Mouse (Mus musculus): ENCODE results near the gene Nav3. TPM values are rescaled to one million over a fixed set of nuclear protein-coding genes. Genes with fewer than 3 reads are reported as not detected.

The Nav3 gene
- polyA plus RNA-seq, 1 experiment from 2014 or later = 4.0 TPM

DNA sequence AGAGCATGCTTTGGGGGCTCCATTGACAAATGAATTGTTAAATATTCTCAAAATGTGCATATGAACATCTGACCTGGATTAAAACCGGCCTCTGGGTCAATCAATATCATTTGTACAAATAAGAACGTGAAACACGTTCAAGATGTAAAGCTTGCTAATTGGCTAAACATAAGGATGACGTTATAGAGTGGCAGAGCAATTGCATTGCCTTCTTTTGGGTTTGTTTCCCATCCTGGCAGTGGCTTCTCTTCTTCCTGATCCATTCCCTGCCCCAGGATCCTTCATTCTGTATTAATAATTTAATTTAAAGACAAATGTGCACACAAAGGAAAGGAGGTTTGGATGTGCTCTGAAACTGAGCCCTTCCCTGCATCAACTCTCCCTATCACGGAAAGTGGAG lies 2.4 kb downstream of the Nav3 start:
- no peak overlapping the region for H3K9ac ChIP-seq (ENCODE audit: low read length)
- no peak overlapping the region for H3K27ac ChIP-seq (ENCODE audit: low read depth, low read length)
- H3K27me3 ChIP-seq (ENCODE audit: control insufficient read depth, insufficient read depth, low read length) = peaks cover 2% of the 10 kb centered on the region; the same call in 1 of the 2 replicates
- no peaks in the 10 kb centered on the region for H3K4me1 ChIP-seq (replicated peaks; ENCODE audit: control insufficient read depth, insufficient read depth, low read length)
- H3K9me3 ChIP-seq (ENCODE audit: control insufficient read depth, low read length) = no peaks in the 10 kb centered on the region
- DNase-seq (ENCODE audit: low spot score) (no peak), ATAC-seq (replicated peaks; ENCODE audit: low FRiP score) (no peak)
- H3K4me2 ChIP-seq (ENCODE audit: low read depth, low read length, severe bottlenecking) = no peak overlapping the region
- H3K4me3 ChIP-seq (ENCODE audit: low read depth, low read length) = no peak overlapping the region
- whole genome bisulfite sequencing = 69% methylated on average over 5 of the region's 5 CpGs
- no peaks in the 10 kb centered on the region for H3K36me3 ChIP-seq (ENCODE audit: control insufficient read depth, insufficient read depth, low read length)

DNA sequence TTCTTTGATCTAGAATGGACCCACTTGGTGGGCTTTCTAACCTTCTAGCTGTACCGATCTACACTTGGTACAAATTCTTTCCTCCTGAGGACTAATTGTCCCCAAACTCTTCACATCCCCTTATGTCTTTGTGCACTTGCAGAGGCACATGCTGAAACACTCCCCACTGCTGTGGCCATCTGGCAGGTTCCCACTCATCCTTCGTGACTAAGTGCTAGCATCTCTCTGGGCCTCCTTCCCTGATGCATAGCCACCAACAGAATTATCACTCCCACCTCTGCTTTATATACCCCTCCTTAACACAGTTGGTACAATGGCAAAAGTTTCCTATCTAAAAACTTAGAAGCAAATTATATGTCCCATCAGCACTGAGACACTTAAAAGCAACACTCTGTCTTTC lies 15.6 kb downstream of the Nav3 start:
- H3K27ac ChIP-seq (ENCODE audit: low read depth, low read length) = no peak overlapping the region
- H3K4me3 ChIP-seq (ENCODE audit: low read depth, low read length) = no peak overlapping the region
- no peaks in the 10 kb centered on the region for H3K27me3 ChIP-seq (ENCODE audit: control insufficient read depth, insufficient read depth, low read length)
- no peak overlapping the region for H3K4me2 ChIP-seq (ENCODE audit: low read depth, low read length, severe bottlenecking)
- no peaks in the 10 kb centered on the region for H3K4me1 ChIP-seq (replicated peaks; ENCODE audit: control insufficient read depth, insufficient read depth, low read length)
- no peak overlapping the region for H3K9ac ChIP-seq (ENCODE audit: low read length)
- ATAC-seq (replicated peaks; ENCODE audit: low FRiP score) (no peak), DNase-seq (ENCODE audit: low spot score) (no peak)
- no peaks in the 10 kb centered on the region for H3K36me3 ChIP-seq (ENCODE audit: control insufficient read depth, insufficient read depth, low read length)
- WGBS = 88% methylated on average over 2 of the region's 2 CpGs
- H3K9me3 ChIP-seq (ENCODE audit: control insufficient read depth, low read length) = no peaks in the 10 kb centered on the region

DNA sequence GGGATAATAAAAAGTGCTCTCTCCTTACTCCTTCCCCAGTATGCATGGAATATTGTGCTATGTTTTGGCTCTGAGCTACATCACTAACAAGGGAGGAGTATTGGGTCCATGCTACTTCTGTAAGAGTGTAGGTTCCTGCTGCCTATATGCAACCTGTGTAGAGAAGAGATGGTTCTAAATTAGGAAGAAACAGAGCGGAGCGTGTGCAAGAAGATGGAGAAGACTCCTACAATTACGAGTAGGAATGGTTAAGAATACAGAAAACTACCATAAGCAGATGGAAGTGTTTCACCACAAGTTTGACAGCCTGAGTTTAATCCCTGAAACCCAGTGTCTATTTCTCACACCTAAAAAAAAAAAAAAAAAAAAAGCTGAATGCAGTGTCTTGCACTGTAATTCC lies 24.9 kb downstream of the Nav3 start:
- ATAC-seq (replicated peaks; ENCODE audit: low FRiP score) = no peak
- Histone ChIP-seq H3K4me1 (replicated peaks; ENCODE audit: control insufficient read depth, insufficient read depth, low read length) (no peaks in the 10 kb centered on the region; the same call in 1 of the 2 replicates), H3K4me2 (ENCODE audit: low read depth, low read length, severe bottlenecking) (no peak overlapping the region), H3K36me3 (ENCODE audit: control insufficient read depth, insufficient read depth, low read length) (no peaks in the 10 kb centered on the region), H3K27ac (ENCODE audit: low read depth, low read length) (no peak overlapping the region), H3K27me3 (ENCODE audit: control insufficient read depth, insufficient read depth, low read length) (no peaks in the 10 kb centered on the region), H3K4me3 (ENCODE audit: low read depth, low read length) (no peak overlapping the region), H3K9ac (ENCODE audit: low read length) (no peak overlapping the region), H3K9me3 (ENCODE audit: control insufficient read depth, low read length) (no peaks in the 10 kb centered on the region)
- 97% methylated on average over 3 of the region's 3 CpGs for WGBS
- DNase-seq (ENCODE audit: low spot score) = no peak

DNA sequence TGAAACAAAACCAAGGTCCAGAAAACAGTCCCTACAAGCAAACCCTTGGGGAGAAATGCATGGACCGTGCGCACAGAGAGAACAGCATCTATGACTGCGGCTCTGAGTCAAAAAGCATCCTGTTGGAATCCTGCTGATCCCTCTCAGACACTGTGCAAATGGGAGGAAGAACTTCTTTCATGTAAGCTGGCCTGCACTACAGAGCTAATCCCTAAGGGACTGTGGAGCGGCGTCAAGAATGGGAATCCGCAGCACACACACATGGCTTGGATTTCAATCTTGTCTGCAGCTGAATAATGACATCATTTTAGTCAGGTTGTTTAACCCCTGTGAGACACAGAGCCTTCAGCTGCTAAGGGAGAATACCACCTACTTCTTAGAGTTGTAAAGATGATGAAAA lies 26.4 kb downstream of the Nav3 start:
- no peak overlapping the region for H3K27ac ChIP-seq (ENCODE audit: low read depth, low read length)
- peak; percentile 28; the same call in 1 of the 2 replicates for ATAC-seq (replicated peaks; ENCODE audit: low FRiP score)
- 65% methylated on average over 6 of the region's 6 CpGs for WGBS

DNA sequence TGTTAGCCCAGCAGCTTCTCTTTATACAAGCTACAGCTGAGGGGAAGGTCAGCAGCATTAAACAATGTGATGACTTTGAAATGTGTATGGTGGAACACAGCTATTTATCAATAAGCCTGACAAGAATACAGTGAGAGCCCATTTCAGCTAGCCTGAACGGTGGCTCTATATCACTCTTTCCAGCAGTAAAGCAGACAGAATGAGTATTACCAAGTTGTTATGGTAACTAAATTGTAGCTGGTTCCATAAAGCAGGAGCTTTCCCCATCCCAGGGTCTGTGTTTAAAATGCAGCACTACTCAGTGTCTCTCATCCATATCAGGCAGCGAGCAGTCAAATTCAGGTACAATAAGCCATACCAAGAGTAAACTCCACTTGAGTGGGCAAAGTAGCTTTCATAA lies 27.0 kb downstream of the Nav3 start:
- no peak overlapping the region for H3K4me3 ChIP-seq (ENCODE audit: low read depth, low read length)
- no peak overlapping the region for H3K4me2 ChIP-seq (ENCODE audit: low read depth, low read length, severe bottlenecking)
- no peak overlapping the region for H3K9ac ChIP-seq (ENCODE audit: low read length)
- no peaks in the 10 kb centered on the region; the same call in 1 of the 2 replicates for H3K4me1 ChIP-seq (replicated peaks; ENCODE audit: control insufficient read depth, insufficient read depth, low read length)
- no peak for ATAC-seq (replicated peaks; ENCODE audit: low FRiP score)
- no peaks in the 10 kb centered on the region for H3K9me3 ChIP-seq (ENCODE audit: control insufficient read depth, low read length)
- no peak overlapping the region for H3K27ac ChIP-seq (ENCODE audit: low read depth, low read length)
- no peaks in the 10 kb centered on the region for H3K36me3 ChIP-seq (ENCODE audit: control insufficient read depth, insufficient read depth, low read length)
- DNase-seq (ENCODE audit: low spot score) = no peak
- H3K27me3 ChIP-seq (ENCODE audit: control insufficient read depth, insufficient read depth, low read length) = no peaks in the 10 kb centered on the region
- WGBS = 78% methylated on average over 2 of the region's 2 CpGs

More for the DNA sequence above, 26.4 kb downstream of the Nav3 start:
- Histone ChIP-seq H3K27me3 (ENCODE audit: control insufficient read depth, insufficient read depth, low read length) (no peaks in the 10 kb centered on the region), H3K4me3 (ENCODE audit: low read depth, low read length) (no peak overlapping the region), H3K36me3 (ENCODE audit: control insufficient read depth, insufficient read depth, low read length) (no peaks in the 10 kb centered on the region), H3K9me3 (ENCODE audit: control insufficient read depth, low read length) (no peaks in the 10 kb centered on the region), H3K4me2 (ENCODE audit: low read depth, low read length, severe bottlenecking) (no peak overlapping the region), H3K4me1 (replicated peaks; ENCODE audit: control insufficient read depth, insufficient read depth, low read length) (no peaks in the 10 kb centered on the region; the same call in 1 of the 2 replicates), H3K9ac (ENCODE audit: low read length) (no peak overlapping the region)
- no peak for DNase-seq (ENCODE audit: low spot score)

DNA sequence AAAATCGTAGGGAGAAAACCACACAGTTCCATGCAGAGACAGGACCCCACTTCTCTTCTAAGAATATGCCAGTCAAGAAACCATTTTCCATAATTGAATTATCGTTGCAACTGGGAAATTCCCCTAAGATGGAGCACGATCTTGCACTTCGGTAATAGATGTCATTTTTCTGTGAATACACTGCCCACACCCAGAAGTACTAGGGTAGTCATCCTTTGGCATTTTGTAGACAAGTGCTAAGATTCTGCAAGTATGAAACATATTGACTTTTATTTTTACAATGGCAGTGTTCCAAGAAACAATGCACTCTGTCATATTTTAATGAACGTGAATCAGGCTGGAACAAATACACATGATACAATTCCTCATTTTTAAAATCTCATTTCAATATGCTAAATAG lies 34.5 kb downstream of the Nav3 start:
- Histone ChIP-seq H3K4me2 (ENCODE audit: low read depth, low read length, severe bottlenecking) (no peak overlapping the region), H3K27ac (ENCODE audit: low read depth, low read length) (no peak overlapping the region), H3K4me1 (replicated peaks; ENCODE audit: control insufficient read depth, insufficient read depth, low read length) (no peaks in the 10 kb centered on the region), H3K9ac (ENCODE audit: low read length) (no peak overlapping the region), H3K9me3 (ENCODE audit: control insufficient read depth, low read length) (no peaks in the 10 kb centered on the region), H3K27me3 (ENCODE audit: control insufficient read depth, insufficient read depth, low read length) (no peaks in the 10 kb centered on the region), H3K36me3 (ENCODE audit: control insufficient read depth, insufficient read depth, low read length) (no peaks in the 10 kb centered on the region), H3K4me3 (ENCODE audit: low read depth, low read length) (no peak overlapping the region)
- no peak for ATAC-seq (replicated peaks; ENCODE audit: low FRiP score)
- 89% methylated on average over 5 of the region's 5 CpGs for WGBS
- DNase-seq (ENCODE audit: low spot score) = no peak

DNA sequence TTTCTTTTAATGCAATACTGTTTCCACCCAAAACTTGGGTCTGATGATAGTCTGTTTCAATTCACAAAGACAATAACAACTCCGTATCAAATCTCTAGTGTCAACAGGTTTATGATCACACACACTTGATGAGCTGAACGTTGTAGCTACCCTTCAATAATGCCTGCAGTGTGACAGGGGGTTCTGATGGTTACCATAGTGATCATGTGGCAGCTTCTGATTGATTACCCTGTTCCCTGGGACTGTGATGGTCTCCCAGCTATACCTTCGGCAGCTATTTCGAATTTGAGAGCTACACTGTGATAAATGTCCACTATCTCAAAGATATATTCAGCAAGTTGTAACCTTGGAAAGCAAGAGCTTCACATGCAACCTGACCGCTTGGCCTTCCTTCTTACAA lies 39.0 kb downstream of the Nav3 start:
- no peak overlapping the region for H3K4me3 ChIP-seq (ENCODE audit: low read depth, low read length)
- H3K27me3 ChIP-seq (ENCODE audit: control insufficient read depth, insufficient read depth, low read length) = no peaks in the 10 kb centered on the region
- H3K9ac ChIP-seq (ENCODE audit: low read length) = no peak overlapping the region
- ATAC-seq (replicated peaks; ENCODE audit: low FRiP score) = no peak
- WGBS = 84% methylated on average over 5 of the region's 5 CpGs
- no peaks in the 10 kb centered on the region for H3K36me3 ChIP-seq (ENCODE audit: control insufficient read depth, insufficient read depth, low read length)
- H3K4me1 ChIP-seq (replicated peaks; ENCODE audit: control insufficient read depth, insufficient read depth, low read length) = no peaks in the 10 kb centered on the region
- no peak overlapping the region for H3K4me2 ChIP-seq (ENCODE audit: low read depth, low read length, severe bottlenecking)
- DNase-seq (ENCODE audit: low spot score) = no peak
- H3K9me3 ChIP-seq (ENCODE audit: control insufficient read depth, low read length) = no peaks in the 10 kb centered on the region
- no peak overlapping the region for H3K27ac ChIP-seq (ENCODE audit: low read depth, low read length)

DNA sequence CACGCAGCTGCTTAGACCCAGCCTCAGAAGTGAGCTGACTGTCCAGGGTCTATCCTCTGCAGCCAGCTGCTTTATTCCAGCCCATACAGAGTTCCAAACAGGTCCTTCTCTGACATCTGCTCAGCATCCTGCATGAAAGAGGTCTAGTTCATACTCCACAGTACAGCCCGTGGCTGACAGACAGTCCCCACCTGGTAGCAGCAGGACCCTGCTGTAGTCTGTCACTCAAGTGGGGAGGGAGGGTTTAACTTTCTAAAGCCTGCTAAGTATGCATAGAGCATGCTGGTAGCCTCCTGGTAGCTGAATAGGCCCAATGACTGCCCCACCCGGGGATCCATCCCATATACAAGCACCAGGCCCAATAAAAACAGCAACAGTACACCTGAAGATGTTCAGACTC lies 40.4 kb downstream of the Nav3 start:
- no peak overlapping the region for H3K4me3 ChIP-seq (ENCODE audit: low read depth, low read length)
- 0 out of 2 replicates have a peak, but pooled peaks have one; percentile 51 for ATAC-seq (replicated peaks; ENCODE audit: low FRiP score)
- H3K4me1 ChIP-seq (replicated peaks; ENCODE audit: control insufficient read depth, insufficient read depth, low read length) = no peaks in the 10 kb centered on the region
- H3K36me3 ChIP-seq (ENCODE audit: control insufficient read depth, insufficient read depth, low read length) = no peaks in the 10 kb centered on the region
- H3K4me2 ChIP-seq (ENCODE audit: low read depth, low read length, severe bottlenecking) = no peak overlapping the region
- no peak overlapping the region for H3K27ac ChIP-seq (ENCODE audit: low read depth, low read length)
- 61% methylated on average over 3 of the region's 3 CpGs for WGBS
- H3K9me3 ChIP-seq (ENCODE audit: control insufficient read depth, low read length) = no peaks in the 10 kb centered on the region
- no peaks in the 10 kb centered on the region for H3K27me3 ChIP-seq (ENCODE audit: control insufficient read depth, insufficient read depth, low read length)
- no peak for DNase-seq (ENCODE audit: low spot score)
- no peak overlapping the region for H3K9ac ChIP-seq (ENCODE audit: low read length)

DNA sequence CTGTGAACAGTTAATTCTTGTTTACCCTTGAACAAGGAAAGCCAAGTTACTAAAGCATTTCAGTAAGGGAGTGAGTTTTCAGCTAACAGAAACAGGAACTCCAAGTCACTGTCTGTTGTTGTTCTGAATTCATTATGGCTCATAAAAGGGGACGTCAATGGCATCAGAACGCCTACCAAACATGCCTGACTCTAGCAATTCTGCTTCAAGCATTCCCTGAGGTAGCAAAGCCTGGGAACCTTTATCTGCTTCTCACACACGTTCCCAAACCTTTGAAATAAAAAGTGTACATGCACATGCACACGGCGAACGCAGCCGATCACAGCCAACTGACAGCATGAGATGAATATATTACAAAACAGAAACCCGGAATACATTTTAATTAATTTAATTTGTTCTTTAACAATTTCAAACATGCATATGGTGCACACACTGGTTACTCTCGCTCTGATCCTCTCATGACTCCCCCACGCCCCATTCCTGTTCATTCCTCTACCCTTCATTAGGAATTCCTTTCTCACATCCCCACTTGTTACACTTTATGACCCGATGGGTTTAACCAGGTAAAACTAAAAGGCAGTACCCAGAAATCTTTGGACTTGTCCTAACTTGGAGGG lies 42.6 kb downstream of the Nav3 start:
- H3K4me2 ChIP-seq (ENCODE audit: low read depth, low read length, severe bottlenecking) = no peak overlapping the region
- H3K9ac ChIP-seq (ENCODE audit: low read length) = no peak overlapping the region
- DNase-seq (ENCODE audit: low spot score) (no peak), ATAC-seq (replicated peaks; ENCODE audit: low FRiP score) (no peak)
- no peaks in the 10 kb centered on the region for H3K4me1 ChIP-seq (replicated peaks; ENCODE audit: control insufficient read depth, insufficient read depth, low read length)
- no peak overlapping the region for H3K27ac ChIP-seq (ENCODE audit: low read depth, low read length)
- H3K36me3 ChIP-seq (ENCODE audit: control insufficient read depth, insufficient read depth, low read length) = no peaks in the 10 kb centered on the region
- no peaks in the 10 kb centered on the region for H3K27me3 ChIP-seq (ENCODE audit: control insufficient read depth, insufficient read depth, low read length)
- no peak overlapping the region for H3K4me3 ChIP-seq (ENCODE audit: low read depth, low read length)
- H3K9me3 ChIP-seq (ENCODE audit: control insufficient read depth, low read length) = no peaks in the 10 kb centered on the region
- WGBS = 91% methylated on average over 11 of the region's 11 CpGs

All from forebrain, embryonic 11.5 days (tissue).